Mouse (Mus musculus) neural tube, embryonic 11.5 days (tissue): ENCODE measurements around the gene Calhm5. TPM values are rescaled to one million over a fixed set of nuclear protein-coding genes. Genes with fewer than 3 reads are reported as not detected.

Source experiments
- ATAC-seq: fragments of 200-750 bp; cut with Nextera tagmentation; 2 replicates; pipeline ENCODE4 v1.8.0; 2017; ENCODE audit warnings: moderate number of reproducible peaks, mild to moderate bottlenecking, moderate TSS enrichment, moderate library complexity; ENCODE audit not compliant: insufficient read depth, low FRiP score, low TSS enrichment
- DNase-seq: peaks from one replicate; pipeline ENCODE4 v3.0.0-alpha.2; 2015; ENCODE audit warnings: low spot score
- H3K27ac ChIP-seq: fragments of 300-500 bp; sonication (generic); 2 replicates; pipeline ENCODE4 v1.5.1; 2014; ENCODE audit warnings: low read depth, mild to moderate bottlenecking, low read length
- H3K27me3 ChIP-seq: fragments of 300-500 bp; sonication (generic); 2 replicates; pipeline ENCODE4 v1.6.1; 2014; ENCODE audit warnings: mild to moderate bottlenecking, low read length, mixed read lengths; ENCODE audit not compliant: control insufficient read depth, insufficient read depth
- H3K36me3 ChIP-seq: fragments of 300-500 bp; sonication (generic); 2 replicates; pipeline ENCODE4 v1.6.1; 2014; ENCODE audit warnings: mild to moderate bottlenecking, low read length, moderate library complexity, mixed read lengths; ENCODE audit not compliant: control insufficient read depth, insufficient read depth
- H3K4me1 ChIP-seq: fragments of 300-500 bp; sonication (generic); 2 replicates; pipeline ENCODE4 v1.6.1; 2014; ENCODE audit warnings: low read length, mixed read lengths; ENCODE audit not compliant: control insufficient read depth, insufficient read depth
- H3K4me2 ChIP-seq: fragments of 300-500 bp; sonication (generic); 2 replicates; pipeline ENCODE4 v1.6.1; 2014; ENCODE audit warnings: low read depth, mild to moderate bottlenecking, moderate library complexity
- H3K4me3 ChIP-seq: fragments of 300-500 bp; sonication (generic); 2 replicates; pipeline ENCODE4 v1.5.1; 2014; ENCODE audit warnings: low read depth, low read length
- H3K9ac ChIP-seq: fragments of 300-500 bp; sonication (generic); 2 replicates; pipeline ENCODE4 v1.6.1; 2014; ENCODE audit warnings: mild to moderate bottlenecking, low read length
- H3K9me3 ChIP-seq: fragments of 300-500 bp; sonication (generic); 2 replicates; pipeline ENCODE4 v1.6.1; 2016; ENCODE audit warnings: low read length; ENCODE audit not compliant: control insufficient read depth
- WGBS: fragments of 180-500 bp; shearing (Covaris S2); extraction: QIAGEN DNeasy Blood & Tissue Kit; methylation state at CpG from one replicate; pipeline ENCODE4 v1.1.7; 2014; 5-methylcytosine and 5-hydroxymethylcytosine counted together
- polyA plus RNA-seq: library from polyadenylated mRNA; unstranded; fragments of >200 nt; fragmentation: Nextera tagmentation; extraction: Ambion mirVana; gene quantifications from 2 replicates; pipeline ENCODE4 v1.2.1, GENCODE M21; 2014

The Calhm5 gene
- polyA plus RNA-seq, 1 experiment from 2014 or later = 0.13 TPM

DNA sequence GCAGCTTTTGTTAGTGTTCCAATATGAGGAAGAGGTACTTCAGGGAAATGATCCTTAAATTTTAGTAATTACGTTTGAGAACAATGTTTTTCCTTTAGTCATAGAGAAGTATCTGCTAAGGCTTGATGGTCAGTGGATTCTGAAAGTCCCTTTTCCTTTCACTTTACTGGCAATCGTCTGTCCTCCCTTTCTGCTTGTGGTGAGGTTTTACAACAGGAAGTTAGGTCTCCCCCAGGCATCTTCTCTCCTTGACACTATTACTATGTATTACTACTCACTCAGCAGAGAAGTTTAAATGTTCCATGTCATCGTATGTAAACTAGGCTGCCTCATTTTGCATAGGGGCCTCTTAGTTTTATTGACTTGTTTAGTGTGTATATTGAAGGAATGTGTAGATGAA lies 6.8 kb downstream of the Calhm5 start:
- Histone ChIP-seq H3K4me1 (no peaks in the 10 kb centered on the region), H3K27me3 (no peaks in the 10 kb centered on the region), H3K9me3 (no peaks in the 10 kb centered on the region), H3K4me2 (no peak overlapping the region), H3K36me3 (no peaks in the 10 kb centered on the region), H3K9ac (no peak overlapping the region), H3K4me3 (no peak overlapping the region), H3K27ac (no peak overlapping the region)
- DNase-seq = no peak
- WGBS = 59% methylated on average over 3 of the region's 3 CpGs
- no peak for ATAC-seq

DNA sequence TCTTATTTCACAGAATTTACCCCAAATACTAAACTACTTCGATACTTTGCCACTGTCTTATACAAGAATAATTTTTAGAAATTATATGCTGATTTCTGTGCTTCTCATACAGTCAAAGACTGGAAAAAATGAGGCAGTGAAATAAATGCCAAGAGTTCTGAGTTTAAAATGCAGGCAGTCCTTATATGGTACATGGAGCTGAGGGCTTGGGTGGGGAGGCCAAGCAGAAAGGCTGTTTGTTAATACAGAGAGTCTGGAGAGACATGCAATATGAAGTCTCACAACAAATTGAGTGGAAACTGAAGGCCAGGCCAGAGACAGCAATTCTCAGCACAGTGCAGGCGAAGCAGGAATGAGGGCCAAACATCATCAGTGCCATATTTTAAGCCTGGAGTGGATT lies 7.8 kb downstream of the Calhm5 start:
- Histone ChIP-seq H3K36me3 (no peaks in the 10 kb centered on the region), H3K4me3 (no peak overlapping the region), H3K9ac (no peak overlapping the region), H3K9me3 (no peaks in the 10 kb centered on the region), H3K27ac (no peak overlapping the region), H3K4me2 (no peak overlapping the region), H3K27me3 (no peaks in the 10 kb centered on the region), H3K4me1 (no peaks in the 10 kb centered on the region)
- ATAC-seq (no peak), DNase-seq (no peak)
- 86% methylated on average over 2 of the region's 2 CpGs for WGBS

DNA sequence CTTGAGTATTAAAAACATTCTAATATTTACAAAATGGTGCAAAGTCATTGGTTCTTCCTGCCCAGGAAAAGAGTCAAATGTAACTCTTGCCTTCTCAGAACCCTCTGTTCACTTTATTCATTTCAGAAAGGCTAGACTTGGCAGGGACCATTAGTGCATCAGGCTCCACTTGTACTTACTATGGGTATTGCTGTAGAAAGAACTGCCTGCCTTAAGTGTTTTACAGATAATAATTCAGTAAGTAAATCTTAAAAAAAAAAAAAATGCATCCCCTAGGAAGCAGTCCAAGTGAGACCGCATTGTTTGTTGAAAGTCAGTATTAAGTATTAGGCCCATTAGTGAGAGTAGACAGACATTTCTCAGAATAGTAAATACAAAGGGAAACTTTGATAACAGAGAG lies 9.8 kb downstream of the Calhm5 start:
- DNase-seq (no peak), ATAC-seq (no peak)
- H3K27ac ChIP-seq = no peak overlapping the region
- no peaks in the 10 kb centered on the region for H3K9me3 ChIP-seq
- H3K4me1 ChIP-seq = no peaks in the 10 kb centered on the region
- H3K4me2 ChIP-seq = no peak overlapping the region
- no peak overlapping the region for H3K9ac ChIP-seq
- H3K36me3 ChIP-seq = no peaks in the 10 kb centered on the region
- no peak overlapping the region for H3K4me3 ChIP-seq
- WGBS = 100% methylated on average over 1 of the region's 1 CpGs
- H3K27me3 ChIP-seq = no peaks in the 10 kb centered on the region

DNA sequence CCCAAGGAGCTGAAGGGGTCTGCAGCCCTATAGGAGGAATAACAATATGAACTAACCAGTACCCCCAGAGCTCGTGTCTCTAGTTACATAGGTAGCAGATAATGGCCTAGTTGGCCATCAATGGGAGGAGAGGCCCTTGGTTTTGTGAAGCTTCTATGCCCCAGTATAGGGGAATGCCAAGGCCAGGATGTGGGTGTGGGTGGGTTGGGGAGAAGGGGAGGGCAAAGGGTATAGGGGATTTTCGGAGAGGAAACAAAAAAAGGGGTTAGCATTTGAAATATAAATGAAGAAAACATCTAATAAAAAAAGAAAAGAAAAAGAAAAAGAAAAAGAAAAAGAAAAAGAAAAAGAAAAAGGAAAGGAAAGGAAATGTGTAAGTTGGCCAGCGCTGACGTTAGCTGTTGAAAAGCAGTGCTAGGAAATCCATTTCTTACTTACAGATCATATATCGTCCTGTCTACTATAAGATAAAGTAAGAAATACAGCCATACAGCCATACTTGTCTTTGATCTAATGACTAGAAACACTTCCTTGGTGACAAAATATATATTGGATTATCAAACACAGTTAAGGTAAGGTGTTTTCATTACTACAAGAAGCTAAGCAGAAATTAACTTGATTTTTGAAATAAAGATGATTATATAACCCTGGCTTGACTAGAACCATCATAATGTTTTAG lies 21.7 kb downstream of the Calhm5 start:
- no peak for ATAC-seq
- 91% methylated on average over 5 of the region's 5 CpGs for WGBS

DNA sequence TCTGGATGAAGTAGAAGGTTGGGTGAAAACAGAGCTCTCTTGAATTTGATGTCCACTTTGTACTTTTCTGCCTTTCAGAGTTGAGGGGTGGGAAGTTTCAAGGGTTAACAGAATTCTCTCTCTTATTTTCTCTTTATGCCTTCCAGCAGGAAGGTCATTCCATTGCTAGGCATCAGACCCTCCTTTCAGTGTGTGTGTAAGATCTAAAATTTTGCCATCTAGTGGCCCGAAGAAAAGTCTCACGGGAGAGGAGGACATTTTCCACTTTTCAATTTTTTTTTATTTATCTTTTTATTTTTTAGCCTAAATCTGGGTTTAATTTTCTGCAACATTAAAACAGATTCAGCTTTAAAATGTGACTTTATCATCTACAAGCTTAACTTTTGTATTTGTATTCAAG lies 24.7 kb downstream of the Calhm5 start:
- no peaks in the 10 kb centered on the region for H3K27me3 ChIP-seq
- WGBS = 84% methylated on average over 2 of the region's 2 CpGs
- no peaks in the 10 kb centered on the region for H3K9me3 ChIP-seq
- DNase-seq = no peak
- H3K4me1 ChIP-seq = no peaks in the 10 kb centered on the region
- no peak overlapping the region for H3K4me2 ChIP-seq
- no peak overlapping the region for H3K4me3 ChIP-seq
- H3K27ac ChIP-seq = no peak overlapping the region
- no peaks in the 10 kb centered on the region for H3K36me3 ChIP-seq
- H3K9ac ChIP-seq = no peak overlapping the region
- no peak for ATAC-seq

More for the DNA sequence above, 21.7 kb downstream of the Calhm5 start:
- Histone ChIP-seq H3K4me2 (no peak overlapping the region), H3K9me3 (no peaks in the 10 kb centered on the region), H3K9ac (no peak overlapping the region), H3K27me3 (no peaks in the 10 kb centered on the region), H3K4me1 (no peaks in the 10 kb centered on the region), H3K36me3 (no peaks in the 10 kb centered on the region), H3K27ac (no peak overlapping the region), H3K4me3 (no peak overlapping the region)
- DNase-seq = no peak

DNA sequence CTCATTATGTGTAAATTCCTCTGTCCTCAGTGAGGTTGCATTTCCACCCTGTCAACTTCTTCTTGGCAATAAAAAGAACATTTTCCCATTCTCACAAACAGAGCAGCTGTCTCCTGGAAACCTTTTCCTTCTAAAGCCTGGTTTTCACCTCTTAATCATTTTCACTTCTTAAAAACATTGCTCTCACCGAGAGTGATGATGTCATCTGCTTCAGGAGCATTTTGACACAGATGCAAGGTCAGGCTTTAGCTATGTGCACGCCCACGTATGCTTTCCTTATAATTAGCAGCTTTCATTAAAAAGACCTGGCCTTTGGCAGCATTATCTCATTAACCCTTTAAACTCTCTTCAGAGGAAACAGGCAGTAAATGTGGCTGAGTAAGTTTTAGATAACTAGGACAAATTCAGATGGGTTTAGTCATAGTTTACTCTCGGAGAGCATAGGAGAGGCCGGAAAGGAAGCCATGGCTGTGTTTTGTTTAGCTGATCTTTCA lies 25.3 kb downstream of the Calhm5 start:
- no peak overlapping the region for H3K4me2 ChIP-seq
- H3K9ac ChIP-seq = no peak overlapping the region
- no peak overlapping the region for H3K4me3 ChIP-seq
- no peaks in the 10 kb centered on the region for H3K27me3 ChIP-seq
- no peaks in the 10 kb centered on the region for H3K9me3 ChIP-seq
- no peaks in the 10 kb centered on the region for H3K36me3 ChIP-seq
- WGBS = 76% methylated on average over 5 of the region's 5 CpGs
- no peak overlapping the region for H3K27ac ChIP-seq
- DNase-seq (no peak), ATAC-seq (no peak)
- H3K4me1 ChIP-seq = no peaks in the 10 kb centered on the region

DNA sequence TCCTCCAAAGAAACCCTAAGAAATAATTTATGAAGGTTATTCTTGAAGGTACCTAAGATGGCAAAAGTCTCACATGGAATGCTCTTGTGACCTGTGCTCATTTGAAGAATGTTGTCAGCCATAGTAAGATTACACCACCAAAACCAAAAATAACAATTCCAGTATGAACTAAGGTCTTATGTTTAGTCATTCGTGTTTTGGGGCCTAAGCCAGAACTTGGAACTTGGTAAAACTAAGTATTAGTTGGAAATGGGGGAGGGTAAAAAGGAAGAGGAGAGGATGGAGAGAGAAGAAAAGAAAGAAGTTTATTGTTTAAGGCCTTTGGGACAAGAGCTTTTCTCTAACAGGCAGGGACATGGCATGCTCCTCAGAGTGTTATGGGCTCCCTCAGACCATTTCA lies 26.7 kb downstream of the Calhm5 start:
- Histone ChIP-seq H3K9ac (no peak overlapping the region), H3K27me3 (no peaks in the 10 kb centered on the region), H3K4me1 (no peaks in the 10 kb centered on the region), H3K36me3 (no peaks in the 10 kb centered on the region), H3K4me2 (no peak overlapping the region), H3K27ac (no peak overlapping the region), H3K9me3 (no peaks in the 10 kb centered on the region), H3K4me3 (no peak overlapping the region)
- DNase-seq = no peak
- WGBS = 77% methylated on average over 1 of the region's 1 CpGs
- ATAC-seq = no peak

DNA sequence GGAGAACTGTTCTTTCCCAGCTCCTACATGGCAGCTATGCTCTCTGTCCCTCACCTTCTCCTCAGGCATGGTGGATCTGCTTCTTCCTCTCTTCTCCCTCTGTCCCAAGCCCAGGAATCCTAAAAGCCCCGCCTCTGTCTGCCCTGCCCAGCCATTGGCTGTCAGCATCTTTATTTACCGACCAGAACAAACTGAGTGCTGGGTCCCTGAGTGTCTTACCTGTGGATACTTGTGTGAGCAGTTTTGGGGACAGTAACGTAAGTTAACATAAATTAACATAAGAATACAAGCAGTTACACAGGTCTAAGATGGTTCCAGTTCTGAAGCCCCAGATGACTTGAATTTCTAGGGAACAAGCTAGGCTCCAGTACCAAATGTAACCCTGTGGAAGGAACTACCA lies 29.7 kb downstream of the Calhm5 start:
- ATAC-seq = no peak
- WGBS = 59% methylated on average over 3 of the region's 3 CpGs
- no peak for DNase-seq

DNA sequence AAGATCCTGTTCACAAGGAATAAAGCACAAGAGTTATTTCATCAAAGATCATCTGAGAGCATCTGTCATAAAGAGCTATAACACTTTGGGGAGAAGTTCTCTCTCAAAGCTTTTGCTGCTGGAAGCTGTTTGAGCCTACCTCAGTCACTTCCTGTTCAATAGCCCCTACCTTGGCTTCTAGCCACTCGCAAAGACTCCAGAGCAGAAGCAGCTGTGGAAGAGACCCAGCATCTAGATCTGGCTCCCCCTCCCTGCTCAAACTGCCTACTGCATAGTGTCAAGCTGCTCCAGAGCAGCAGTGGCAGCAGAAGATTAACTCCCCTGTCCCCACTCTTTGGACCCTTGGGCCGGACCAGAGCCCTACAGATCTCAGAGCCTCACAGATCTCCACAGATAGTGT lies 42.3 kb downstream of the Calhm5 start:
- no peaks in the 10 kb centered on the region for H3K27me3 ChIP-seq
- H3K36me3 ChIP-seq = no peaks in the 10 kb centered on the region
- WGBS = 94% methylated on average over 2 of the region's 2 CpGs
- no peak overlapping the region for H3K4me2 ChIP-seq
- no peak overlapping the region for H3K4me3 ChIP-seq
- H3K9ac ChIP-seq = no peak overlapping the region
- H3K4me1 ChIP-seq = no peaks in the 10 kb centered on the region
- ATAC-seq = no peak
- H3K9me3 ChIP-seq = no peaks in the 10 kb centered on the region
- H3K27ac ChIP-seq = no peak overlapping the region
- DNase-seq = no peak

More for the DNA sequence above, 29.7 kb downstream of the Calhm5 start:
- Histone ChIP-seq H3K4me1 (no peaks in the 10 kb centered on the region), H3K9ac (no peak overlapping the region), H3K36me3 (no peaks in the 10 kb centered on the region), H3K27me3 (no peaks in the 10 kb centered on the region), H3K9me3 (no peaks in the 10 kb centered on the region), H3K27ac (no peak overlapping the region), H3K4me2 (no peak overlapping the region), H3K4me3 (no peak overlapping the region)
